Mouse (Mus musculus): ENCODE data around the gene Kcne3. TPM values are rescaled to one million over a fixed set of nuclear protein-coding genes. Genes with fewer than 3 reads are reported as not detected.

The Kcne3 gene
- polyA plus RNA-seq, 1 experiment from 2014 or later, result 5.7 TPM

GRCm38 (mm10) chr7:100215976-100216375, 39.7 kb downstream of the Kcne3 start:
- no peak for ATAC-seq (replicated peaks; ENCODE audit: insufficient number of reproducible peaks, low FRiP score, low TSS enrichment)
- H3K4me2 ChIP-seq, result no peak overlapping the region

GRCm38 (mm10) chr7:100216601-100217565, 40.6 kb downstream of the Kcne3 start:
- H3K4me1 ChIP-seq (ENCODE audit: control insufficient read depth, insufficient read depth, low read length), result no peaks in the 10 kb centered on the region

More at GRCm38 (mm10) chr7:100215976-100216375, 39.7 kb downstream of the Kcne3 start:
- Histone ChIP-seq H3K27ac (ENCODE audit: low read depth, low read length) (no peak overlapping the region), H3K36me3 (ENCODE audit: control insufficient read depth, insufficient read depth, low read length) (no peaks in the 10 kb centered on the region), H3K27me3 (ENCODE audit: control insufficient read depth, insufficient read depth, low read length) (no peaks in the 10 kb centered on the region), H3K9ac (ENCODE audit: low read depth, low read length) (no peak overlapping the region), H3K9me3 (replicated peaks; ENCODE audit: control insufficient read depth, low read length) (no peaks in the 10 kb centered on the region), H3K4me1 (ENCODE audit: control insufficient read depth, insufficient read depth, low read length) (no peaks in the 10 kb centered on the region), H3K4me3 (ENCODE audit: low read depth, low read length) (no peak overlapping the region)
- WGBS (ENCODE audit: insufficient replicate concordance), result 66% methylated on average over 10 of the region's 10 CpGs

GRCm38 (mm10) chr7:100227158-100227875, 51.0 kb downstream of the Kcne3 start, which contains the start of gene Pgm2l1:
Gene Pgm2l1 (plus strand): TSS chr7:100227394.
- peak within 1 kb of the TSS; percentile 72 for H3K9ac ChIP-seq (ENCODE audit: low read depth, low read length)
- no peaks in the 10 kb centered on the region for H3K9me3 ChIP-seq (replicated peaks; ENCODE audit: control insufficient read depth, low read length)
- H3K4me3 ChIP-seq (ENCODE audit: low read depth, low read length), result peak within 1 kb of the TSS; percentile 81
- H3K27me3 ChIP-seq (ENCODE audit: control insufficient read depth, insufficient read depth, low read length), result no peaks in the 10 kb centered on the region
- H3K4me2 ChIP-seq, result peak within 1 kb of the TSS; percentile 99
- no peaks in the 10 kb centered on the region for H3K36me3 ChIP-seq (ENCODE audit: control insufficient read depth, insufficient read depth, low read length)
- H3K4me1 ChIP-seq (ENCODE audit: control insufficient read depth, insufficient read depth, low read length), result no peaks in the 10 kb centered on the region
- WGBS (ENCODE audit: insufficient replicate concordance), result under 1% methylated on average over 47 of the region's 72 CpGs
- peak within 1 kb of the TSS; percentile 87 for H3K27ac ChIP-seq (ENCODE audit: low read depth, low read length)
- peak; percentile 97 for ATAC-seq (replicated peaks; ENCODE audit: insufficient number of reproducible peaks, low FRiP score, low TSS enrichment)

More at GRCm38 (mm10) chr7:100216601-100217565, 40.6 kb downstream of the Kcne3 start:
- WGBS (ENCODE audit: insufficient replicate concordance), result 68% methylated on average over 9 of the region's 9 CpGs
- no peak overlapping the region for H3K4me3 ChIP-seq (ENCODE audit: low read depth, low read length)
- no peak overlapping the region for H3K27ac ChIP-seq (ENCODE audit: low read depth, low read length)
- H3K9ac ChIP-seq (ENCODE audit: low read depth, low read length), result no peak overlapping the region
- H3K4me2 ChIP-seq, result no peak overlapping the region
- no peaks in the 10 kb centered on the region for H3K9me3 ChIP-seq (replicated peaks; ENCODE audit: control insufficient read depth, low read length)
- no peaks in the 10 kb centered on the region for H3K36me3 ChIP-seq (ENCODE audit: control insufficient read depth, insufficient read depth, low read length)
- ATAC-seq (replicated peaks; ENCODE audit: insufficient number of reproducible peaks, low FRiP score, low TSS enrichment), result no peak
- no peaks in the 10 kb centered on the region for H3K27me3 ChIP-seq (ENCODE audit: control insufficient read depth, insufficient read depth, low read length)

- WGBS (ENCODE audit: insufficient replicate concordance), result 2% methylated on average over 22 of the region's 23 CpGs
- ATAC-seq (replicated peaks; ENCODE audit: insufficient number of reproducible peaks, low FRiP score, low TSS enrichment), result peak; percentile 61
- peak overlapping the region; percentile 81 for H3K4me3 ChIP-seq (ENCODE audit: low read depth, low read length)
- no peaks in the 10 kb centered on the region for H3K36me3 ChIP-seq (ENCODE audit: control insufficient read depth, insufficient read depth, low read length)
- no peaks in the 10 kb centered on the region for H3K4me1 ChIP-seq (ENCODE audit: control insufficient read depth, insufficient read depth, low read length)
- peak overlapping the region; percentile 99 for H3K4me2 ChIP-seq
- H3K27me3 ChIP-seq (ENCODE audit: control insufficient read depth, insufficient read depth, low read length), result no peaks in the 10 kb centered on the region
- peak overlapping the region; percentile 87 for H3K27ac ChIP-seq (ENCODE audit: low read depth, low read length)
- H3K9ac ChIP-seq (ENCODE audit: low read depth, low read length), result peak overlapping the region; percentile 72
- H3K9me3 ChIP-seq (replicated peaks; ENCODE audit: control insufficient read depth, low read length), result no peaks in the 10 kb centered on the region
Observed at GRCm38 (mm10) chr7:100227896-100228525, 51.7 kb downstream of the Kcne3 start.

GRCm38 (mm10) chr7:100228957-100229356, 52.7 kb downstream of the Kcne3 start:
- Histone ChIP-seq H3K36me3 (ENCODE audit: control insufficient read depth, insufficient read depth, low read length) (no peaks in the 10 kb centered on the region), H3K9me3 (replicated peaks; ENCODE audit: control insufficient read depth, low read length) (no peaks in the 10 kb centered on the region), H3K27me3 (ENCODE audit: control insufficient read depth, insufficient read depth, low read length) (no peaks in the 10 kb centered on the region), H3K9ac (ENCODE audit: low read depth, low read length) (no peak overlapping the region), H3K4me1 (ENCODE audit: control insufficient read depth, insufficient read depth, low read length) (no peaks in the 10 kb centered on the region), H3K27ac (ENCODE audit: low read depth, low read length) (no peak overlapping the region), H3K4me2 (peak overlapping the region; percentile 99), H3K4me3 (ENCODE audit: low read depth, low read length) (peak overlapping the region; percentile 81)
- no peak for ATAC-seq (replicated peaks; ENCODE audit: insufficient number of reproducible peaks, low FRiP score, low TSS enrichment)
- 52% methylated on average over 3 of the region's 3 CpGs for WGBS (ENCODE audit: insufficient replicate concordance)

- H3K9ac ChIP-seq (ENCODE audit: low read depth, low read length), result no peak overlapping the region
- H3K4me3 ChIP-seq (ENCODE audit: low read depth, low read length), result no peak overlapping the region
- H3K27ac ChIP-seq (ENCODE audit: low read depth, low read length), result no peak overlapping the region
- H3K27me3 ChIP-seq (ENCODE audit: control insufficient read depth, insufficient read depth, low read length), result no peaks in the 10 kb centered on the region
- WGBS (ENCODE audit: insufficient replicate concordance), result 94% methylated on average over 1 of the region's 1 CpGs
- no peak overlapping the region for H3K4me2 ChIP-seq
- H3K9me3 ChIP-seq (replicated peaks; ENCODE audit: control insufficient read depth, low read length), result no peaks in the 10 kb centered on the region
- no peak for ATAC-seq (replicated peaks; ENCODE audit: insufficient number of reproducible peaks, low FRiP score, low TSS enrichment)
- no peaks in the 10 kb centered on the region for H3K36me3 ChIP-seq (ENCODE audit: control insufficient read depth, insufficient read depth, low read length)
- no peaks in the 10 kb centered on the region for H3K4me1 ChIP-seq (ENCODE audit: control insufficient read depth, insufficient read depth, low read length)
Observed at GRCm38 (mm10) chr7:100230646-100231045, 54.3 kb downstream of the Kcne3 start.

- Histone ChIP-seq H3K9me3 (replicated peaks; ENCODE audit: control insufficient read depth, low read length) (no peaks in the 10 kb centered on the region), H3K27ac (ENCODE audit: low read depth, low read length) (no peak overlapping the region), H3K27me3 (ENCODE audit: control insufficient read depth, insufficient read depth, low read length) (no peaks in the 10 kb centered on the region), H3K9ac (ENCODE audit: low read depth, low read length) (no peak overlapping the region), H3K4me2 (no peak overlapping the region), H3K4me1 (ENCODE audit: control insufficient read depth, insufficient read depth, low read length) (no peaks in the 10 kb centered on the region), H3K4me3 (ENCODE audit: low read depth, low read length) (no peak overlapping the region), H3K36me3 (ENCODE audit: control insufficient read depth, insufficient read depth, low read length) (no peaks in the 10 kb centered on the region)
- ATAC-seq (replicated peaks; ENCODE audit: insufficient number of reproducible peaks, low FRiP score, low TSS enrichment), result no peak
- 61% methylated on average over 1 of the region's 1 CpGs for WGBS (ENCODE audit: insufficient replicate concordance)
Observed at GRCm38 (mm10) chr7:100231661-100232060, 55.4 kb downstream of the Kcne3 start.

GRCm38 (mm10) chr7:100233681-100234080, 57.4 kb downstream of the Kcne3 start:
- Histone ChIP-seq H3K27ac (ENCODE audit: low read depth, low read length) (no peak overlapping the region), H3K27me3 (ENCODE audit: control insufficient read depth, insufficient read depth, low read length) (no peaks in the 10 kb centered on the region), H3K36me3 (ENCODE audit: control insufficient read depth, insufficient read depth, low read length) (no peaks in the 10 kb centered on the region), H3K4me2 (no peak overlapping the region), H3K4me3 (ENCODE audit: low read depth, low read length) (no peak overlapping the region), H3K4me1 (ENCODE audit: control insufficient read depth, insufficient read depth, low read length) (no peaks in the 10 kb centered on the region), H3K9me3 (replicated peaks; ENCODE audit: control insufficient read depth, low read length) (no peaks in the 10 kb centered on the region), H3K9ac (ENCODE audit: low read depth, low read length) (no peak overlapping the region)
- no peak for ATAC-seq (replicated peaks; ENCODE audit: insufficient number of reproducible peaks, low FRiP score, low TSS enrichment)
